Mouse (Mus musculus) CH12.LX (cell line): ENCODE measurements at regions not wholly inside any gene's neighbourhood (a gene's known extent, or its start where the extent isn't known, plus 50 kb on each side); places are given as distances from the start of the nearest gene placed in this dataset.

Source experiments
- DNase-seq: peaks from one replicate; pipeline ENCODE4 v3.0.0-alpha.2; 2013; ENCODE audit errors: extremely low read depth
- H3K27ac ChIP-seq: 2 replicates; pipeline ENCODE4 v1.5.1; 2012; ENCODE audit warnings: low read depth, mild to moderate bottlenecking, control low read depth, moderate library complexity; ENCODE audit not compliant: insufficient read depth
- H3K27me3 ChIP-seq: replicated peaks from 2 replicates; pipeline ENCODE3; 2012; ENCODE audit warnings: inconsistent platforms
- H3K36me3 ChIP-seq, 2 experiments: replicated peaks in 1 of 2; 2 replicates each; pipeline versions ENCODE3 to v1.6.1; 2012; ENCODE audit warnings: inconsistent platforms in 1 of 2, low read length in 1 of 2, mild to moderate bottlenecking in 1 of 2, mixed read lengths in 1 of 2, moderate library complexity in 1 of 2; ENCODE audit not compliant: control insufficient read depth in 1 of 2, insufficient read depth in 1 of 2
- H3K4me1 ChIP-seq, 2 experiments: 2 replicates each; pipeline ENCODE4 v1.6.1; 2012; ENCODE audit warnings: inconsistent platforms in 1 of 2, moderate library complexity in 1 of 2; ENCODE audit not compliant: insufficient read depth in 2 of 2, control insufficient read depth in 1 of 2
- H3K4me2 ChIP-seq: 2 replicates; pipeline ENCODE4 v1.6.1; 2012; ENCODE audit warnings: low read depth, mild to moderate bottlenecking, control low read depth; ENCODE audit not compliant: poor library complexity, insufficient read depth, severe bottlenecking
- H3K4me3 ChIP-seq, 3 experiments: fragments of 150-350 bp in 1 of 3; sonication (generic) in 1 of 3; replicated peaks in 1 of 3; 2 replicates each; pipeline versions ENCODE3 to v1.5.1; 2011 to 2012; ENCODE audit warnings: low read depth in 2 of 3, low read length in 2 of 3, mild to moderate bottlenecking in 2 of 3, moderate library complexity in 2 of 3, control low read depth in 1 of 3, improper control_type of control experiment in 1 of 3, inconsistent platforms in 1 of 3, mixed read lengths in 1 of 3; ENCODE audit not compliant: poor library complexity in 1 of 3
- H3K79me2 ChIP-seq: replicated peaks from 2 replicates; pipeline ENCODE4 v1.6.1; 2012; ENCODE audit warnings: mild to moderate bottlenecking, moderate library complexity; ENCODE audit not compliant: control insufficient read depth, poor library complexity, insufficient read depth, severe bottlenecking; ENCODE audit errors: extremely low read depth
- H3K9ac ChIP-seq: 2 replicates; pipeline ENCODE4 v1.6.1; 2012; ENCODE audit warnings: low read depth, mild to moderate bottlenecking, control low read depth, moderate library complexity; ENCODE audit not compliant: insufficient read depth
- H3K9me3 ChIP-seq: replicated peaks from 2 replicates; pipeline ENCODE3; 2012; ENCODE audit warnings: low read length, inconsistent platforms, mixed read lengths
- CTCF ChIP-seq, 2 experiments: IDR thresholded peaks in 1 of 2; conservative IDR thresholded peaks in 1 of 2; 2 replicates each; pipeline ENCODE4 v1.5.1; 2011 to 2012; ENCODE audit warnings: low read depth in 2 of 2, low read length in 2 of 2, improper control_type of control experiment in 1 of 2, inconsistent platforms in 1 of 2, mild to moderate bottlenecking in 1 of 2, moderate library complexity in 1 of 2
- E2F4 ChIP-seq: IDR thresholded peaks from 2 replicates; pipeline ENCODE4 v1.6.1; 2011; ENCODE audit warnings: low read depth, low read length, improper control_type of control experiment; ENCODE audit not compliant: insufficient replicate concordance
- ELF1 ChIP-seq: IDR thresholded peaks from 2 replicates; pipeline ENCODE4 v1.6.1; 2014; ENCODE audit warnings: low read depth, mild to moderate bottlenecking, inconsistent platforms, low read length, improper control_type of control experiment
- EP300 ChIP-seq: IDR thresholded peaks from 2 replicates; pipeline ENCODE4 v1.6.1; 2011; ENCODE audit warnings: low read length, improper control_type of control experiment
- JUND ChIP-seq: conservative IDR thresholded peaks from 2 replicates; pipeline ENCODE4 v1.6.1; 2011; ENCODE audit warnings: low read depth, low read length, improper control_type of control experiment
- KAT2A ChIP-seq: IDR thresholded peaks from 2 replicates; pipeline ENCODE4 v1.6.1; 2012; ENCODE audit warnings: low read length, improper control_type of control experiment, inconsistent platforms; ENCODE audit not compliant: insufficient replicate concordance
- MAFK ChIP-seq: IDR thresholded peaks from 2 replicates; pipeline ENCODE4 v1.6.1; 2011; ENCODE audit warnings: low read length, improper control_type of control experiment; ENCODE audit not compliant: insufficient replicate concordance
- MAX ChIP-seq: IDR thresholded peaks from 2 replicates; pipeline ENCODE4 v1.6.1; 2011; ENCODE audit warnings: low read length, improper control_type of control experiment
- MEF2A ChIP-seq: IDR thresholded peaks from 2 replicates; pipeline ENCODE4 v1.6.1; 2014; ENCODE audit warnings: low read depth, mild to moderate bottlenecking, inconsistent platforms, low read length, improper control_type of control experiment, borderline replicate concordance
- MXI1 ChIP-seq: IDR thresholded peaks from 2 replicates; pipeline ENCODE4 v1.6.1; 2011; ENCODE audit warnings: mild to moderate bottlenecking, low read depth, low read length, improper control_type of control experiment
- MYC ChIP-seq: IDR thresholded peaks from 2 replicates; pipeline ENCODE4 v1.6.1; 2011; ENCODE audit warnings: low read depth, mild to moderate bottlenecking, improper control_type of control experiment, low read length
- NRF1 ChIP-seq: IDR thresholded peaks from 2 replicates; pipeline ENCODE4 v1.6.1; 2014; ENCODE audit warnings: low read depth, mild to moderate bottlenecking, inconsistent platforms, low read length, improper control_type of control experiment, moderate library complexity
- PAX5 ChIP-seq: IDR thresholded peaks from 2 replicates; pipeline ENCODE4 v1.6.1; 2012; ENCODE audit warnings: low read length, inconsistent platforms, mixed read lengths
- POLR2AphosphoS2 ChIP-seq: IDR thresholded peaks from 2 replicates; pipeline ENCODE4 v1.6.1; 2011; ENCODE audit warnings: low read depth, low read length, improper control_type of control experiment
- RCOR1 ChIP-seq: conservative IDR thresholded peaks from 2 replicates; pipeline ENCODE4 v1.6.1; 2012; ENCODE audit warnings: low read depth, mild to moderate bottlenecking, inconsistent platforms, low read length, improper control_type of control experiment
- SMC3 ChIP-seq: IDR thresholded peaks from 2 replicates; pipeline ENCODE4 v1.6.1; 2011; ENCODE audit warnings: low read depth, low read length, improper control_type of control experiment
- TBP ChIP-seq: conservative IDR thresholded peaks from 2 replicates; pipeline ENCODE4 v1.6.1; 2011; ENCODE audit warnings: low read depth, low read length, improper control_type of control experiment
- TCF12 ChIP-seq: IDR thresholded peaks from 2 replicates; pipeline ENCODE4 v1.6.1; 2014; ENCODE audit warnings: low read depth, mild to moderate bottlenecking, inconsistent platforms, low read length, improper control_type of control experiment
- UBTF ChIP-seq: IDR thresholded peaks from 2 replicates; pipeline ENCODE4 v1.6.1; 2012; ENCODE audit warnings: low read depth, mild to moderate bottlenecking, inconsistent platforms, low read length, improper control_type of control experiment, moderate library complexity
- USF1 ChIP-seq: IDR thresholded peaks from 2 replicates; pipeline ENCODE4 v1.6.1; 2014; ENCODE audit warnings: low read depth, mild to moderate bottlenecking, inconsistent platforms, low read length, improper control_type of control experiment
- ZKSCAN1 ChIP-seq: IDR thresholded peaks from 2 replicates; pipeline ENCODE4 v1.6.1; 2012; ENCODE audit warnings: low read depth, inconsistent platforms, low read length, improper control_type of control experiment, borderline replicate concordance
- dilution Hi-C: fragments of 300-500 bp; cut with MboI; formaldehyde crosslinking; loops from 2 replicates; pipeline ENCODE4 v1.14.3; 2020; ENCODE audit warnings: low sequenced_read_pairs; ENCODE audit not compliant: extremely low pct_unique_long_range_greater_than_20kb, extremely low pct_ligation_motif_present
- in situ Hi-C: fragments of 300-500 bp; cut with MboI; formaldehyde crosslinking; loops from 3 replicates; pipeline ENCODE4 v1.14.3; 2019; ENCODE audit warnings: low sequenced_read_pairs, low pct_ligation_motif_present, low pct_unique_long_range_greater_than_20kb, mixed read lengths

GRCm38 (mm10) chr19:14123348-14124113 is 210.2 kb downstream of the Olfr1505 start:
- dilution Hi-C loops (no loop called here), in situ Hi-C loops (loop anchor here (25.0 kb wide), 1 partner anchor 239 kb away; no protein-coding TSS in a partner anchor)
- DNase-seq = no peak
- H3K36me3 ChIP-seq = no peaks in the 10 kb centered on the region
- H3K4me2 ChIP-seq = peak overlapping the region; percentile 94
- H3K27ac ChIP-seq = no peak overlapping the region
- no peaks in the 10 kb centered on the region for H3K9me3 ChIP-seq
- peaks cover 0 to 20% of the 10 kb centered on the region in 2 experiments; a peak in 3 of 4 replicates for H3K4me1 ChIP-seq
- no peak overlapping the region for H3K4me3 ChIP-seq
- peak overlapping the region; percentile 49 for H3K9ac ChIP-seq
- H3K79me2 ChIP-seq = no peaks in the 10 kb centered on the region
- no peak for TF ChIP-seq POLR2AphosphoS2
- TF ChIP-seq USF1 = no peak
- no peak for TF ChIP-seq MAFK
- no peak for TF ChIP-seq UBTF
- TF ChIP-seq RCOR1 = no peak
- no peak for TF ChIP-seq MAX
- no peak for TF ChIP-seq NRF1
- no peak for TF ChIP-seq ELF1
- no peak for TF ChIP-seq TCF12
- TF ChIP-seq E2F4 = no peak
- TF ChIP-seq MEF2A = no peak
- no peak for TF ChIP-seq CTCF (conservative IDR thresholded peaks at IDR 0.05 in 1 of 2, IDR thresholded peaks at IDR 0.05 in 1 of 2; ENCODE audit: low read depth in 2 of 2, low read length in 2 of 2)
- no peaks in the 10 kb centered on the region for H3K27me3 ChIP-seq

GRCm38 (mm10) chr19:14124250-14124827 is 211.0 kb downstream of the Olfr1505 start:
- Histone ChIP-seq H3K27ac (peak overlapping the region; percentile 66), H3K36me3 (no peaks in the 10 kb centered on the region), H3K27me3 (no peaks in the 10 kb centered on the region), H3K79me2 (no peaks in the 10 kb centered on the region)
- TF ChIP-seq JUND (no peak), MAFK (no peak), RCOR1 (no peak), EP300 (no peak), CTCF (conservative IDR thresholded peaks at IDR 0.05 in 1 of 2, IDR thresholded peaks at IDR 0.05 in 1 of 2; ENCODE audit: low read depth in 2 of 2, low read length in 2 of 2) (no peak), MXI1 (no peak), MEF2A (no peak), UBTF (no peak), MYC (no peak), SMC3 (no peak), NRF1 (no peak), ZKSCAN1 (no peak), PAX5 (no peak), TBP (no peak), KAT2A (no peak), E2F4 (no peak)
- TF ChIP-seq, all 38 proteins: peak for 0
- dilution Hi-C loops (no loop called here), in situ Hi-C loops (loop anchor here (25.0 kb wide), 1 partner anchor 238 kb away; no protein-coding TSS in a partner anchor)
- DNase-seq = no peak
- Histone ChIP-seq H3K4me2 (peak overlapping the region; percentile 94), H3K9me3 (no peaks in the 10 kb centered on the region), H3K4me1 (peaks cover 0 to 20% of the 10 kb centered on the region in 2 experiments; a peak in 3 of 4 replicates), H3K4me3 (no peak overlapping the region), H3K9ac (peak overlapping the region; percentile 49)
